Mouse (Mus musculus) CH12.LX (cell line): ENCODE measurements around the gene Etnk2. TPM values are rescaled to one million over a fixed set of nuclear protein-coding genes. Genes with fewer than 3 reads are reported as not detected.

Source experiments
- DNase-seq: peaks from one replicate; pipeline ENCODE4 v3.0.0-alpha.2; 2013; ENCODE audit errors: extremely low read depth
- H3K27ac ChIP-seq: 2 replicates; pipeline ENCODE4 v1.5.1; 2012; ENCODE audit warnings: low read depth, mild to moderate bottlenecking, control low read depth, moderate library complexity; ENCODE audit not compliant: insufficient read depth
- H3K27me3 ChIP-seq: replicated peaks from 2 replicates; pipeline ENCODE3; 2012; ENCODE audit warnings: inconsistent platforms
- H3K36me3 ChIP-seq, 2 experiments: replicated peaks in 1 of 2; 2 replicates each; pipeline versions ENCODE3 to v1.6.1; 2012; ENCODE audit warnings: inconsistent platforms in 1 of 2, low read length in 1 of 2, mild to moderate bottlenecking in 1 of 2, mixed read lengths in 1 of 2, moderate library complexity in 1 of 2; ENCODE audit not compliant: control insufficient read depth in 1 of 2, insufficient read depth in 1 of 2
- H3K4me1 ChIP-seq, 2 experiments: 2 replicates each; pipeline ENCODE4 v1.6.1; 2012; ENCODE audit warnings: inconsistent platforms in 1 of 2, moderate library complexity in 1 of 2; ENCODE audit not compliant: insufficient read depth in 2 of 2, control insufficient read depth in 1 of 2
- H3K4me2 ChIP-seq: 2 replicates; pipeline ENCODE4 v1.6.1; 2012; ENCODE audit warnings: low read depth, mild to moderate bottlenecking, control low read depth; ENCODE audit not compliant: poor library complexity, insufficient read depth, severe bottlenecking
- H3K4me3 ChIP-seq, 3 experiments: fragments of 150-350 bp in 1 of 3; sonication (generic) in 1 of 3; replicated peaks in 1 of 3; 2 replicates each; pipeline versions ENCODE3 to v1.5.1; 2011 to 2012; ENCODE audit warnings: low read depth in 2 of 3, low read length in 2 of 3, mild to moderate bottlenecking in 2 of 3, moderate library complexity in 2 of 3, control low read depth in 1 of 3, improper control_type of control experiment in 1 of 3, inconsistent platforms in 1 of 3, mixed read lengths in 1 of 3; ENCODE audit not compliant: poor library complexity in 1 of 3
- H3K79me2 ChIP-seq: replicated peaks from 2 replicates; pipeline ENCODE4 v1.6.1; 2012; ENCODE audit warnings: mild to moderate bottlenecking, moderate library complexity; ENCODE audit not compliant: control insufficient read depth, poor library complexity, insufficient read depth, severe bottlenecking; ENCODE audit errors: extremely low read depth
- H3K9ac ChIP-seq: 2 replicates; pipeline ENCODE4 v1.6.1; 2012; ENCODE audit warnings: low read depth, mild to moderate bottlenecking, control low read depth, moderate library complexity; ENCODE audit not compliant: insufficient read depth
- H3K9me3 ChIP-seq: replicated peaks from 2 replicates; pipeline ENCODE3; 2012; ENCODE audit warnings: low read length, inconsistent platforms, mixed read lengths
- CHD1 ChIP-seq: IDR thresholded peaks from 2 replicates; pipeline ENCODE4 v1.6.1; 2012; ENCODE audit warnings: low read depth, low read length, improper control_type of control experiment, inconsistent platforms
- CHD2 ChIP-seq: IDR thresholded peaks from 2 replicates; pipeline ENCODE4 v1.6.1; 2011; ENCODE audit warnings: low read length, improper control_type of control experiment
- CTCF ChIP-seq, 2 experiments: IDR thresholded peaks in 1 of 2; conservative IDR thresholded peaks in 1 of 2; 2 replicates each; pipeline ENCODE4 v1.5.1; 2011 to 2012; ENCODE audit warnings: low read depth in 2 of 2, low read length in 2 of 2, improper control_type of control experiment in 1 of 2, inconsistent platforms in 1 of 2, mild to moderate bottlenecking in 1 of 2, moderate library complexity in 1 of 2
- GABPA ChIP-seq: IDR thresholded peaks from 2 replicates; pipeline ENCODE4 v1.6.1; 2012; ENCODE audit warnings: low read depth, low read length, improper control_type of control experiment, inconsistent platforms; ENCODE audit not compliant: insufficient replicate concordance
- HCFC1 ChIP-seq: IDR thresholded peaks from 2 replicates; pipeline ENCODE4 v1.6.1; 2012; ENCODE audit warnings: low read depth, mild to moderate bottlenecking, inconsistent platforms, low read length, improper control_type of control experiment
- IRF4 ChIP-seq: IDR thresholded peaks from 2 replicates; pipeline ENCODE4 v1.6.1; 2014; ENCODE audit warnings: low read depth, mild to moderate bottlenecking, inconsistent platforms, low read length, improper control_type of control experiment
- JUN ChIP-seq: IDR thresholded peaks from 2 replicates; pipeline ENCODE4 v1.6.1; 2011; ENCODE audit warnings: low read depth, mild to moderate bottlenecking, low read length, improper control_type of control experiment, moderate library complexity; ENCODE audit not compliant: insufficient read depth
- KAT2A ChIP-seq: IDR thresholded peaks from 2 replicates; pipeline ENCODE4 v1.6.1; 2012; ENCODE audit warnings: low read length, improper control_type of control experiment, inconsistent platforms; ENCODE audit not compliant: insufficient replicate concordance
- MAFK ChIP-seq: IDR thresholded peaks from 2 replicates; pipeline ENCODE4 v1.6.1; 2011; ENCODE audit warnings: low read length, improper control_type of control experiment; ENCODE audit not compliant: insufficient replicate concordance
- MXI1 ChIP-seq: IDR thresholded peaks from 2 replicates; pipeline ENCODE4 v1.6.1; 2011; ENCODE audit warnings: mild to moderate bottlenecking, low read depth, low read length, improper control_type of control experiment
- MYC ChIP-seq: IDR thresholded peaks from 2 replicates; pipeline ENCODE4 v1.6.1; 2011; ENCODE audit warnings: low read depth, mild to moderate bottlenecking, improper control_type of control experiment, low read length
- POLR2A ChIP-seq: IDR thresholded peaks from 2 replicates; pipeline ENCODE4 v1.6.1; 2011; ENCODE audit warnings: low read depth, mild to moderate bottlenecking, improper control_type of control experiment, low read length
- POLR2AphosphoS2 ChIP-seq: IDR thresholded peaks from 2 replicates; pipeline ENCODE4 v1.6.1; 2011; ENCODE audit warnings: low read depth, low read length, improper control_type of control experiment
- RAD21 ChIP-seq: IDR thresholded peaks from 2 replicates; pipeline ENCODE4 v1.6.1; 2011; ENCODE audit warnings: low read depth, mild to moderate bottlenecking, low read length, improper control_type of control experiment, moderate library complexity
- SMC3 ChIP-seq: IDR thresholded peaks from 2 replicates; pipeline ENCODE4 v1.6.1; 2011; ENCODE audit warnings: low read depth, low read length, improper control_type of control experiment
- TBP ChIP-seq: conservative IDR thresholded peaks from 2 replicates; pipeline ENCODE4 v1.6.1; 2011; ENCODE audit warnings: low read depth, low read length, improper control_type of control experiment
- UBTF ChIP-seq: IDR thresholded peaks from 2 replicates; pipeline ENCODE4 v1.6.1; 2012; ENCODE audit warnings: low read depth, mild to moderate bottlenecking, inconsistent platforms, low read length, improper control_type of control experiment, moderate library complexity
- ZNF384 ChIP-seq: IDR thresholded peaks from 2 replicates; pipeline ENCODE4 v1.6.1; 2012; ENCODE audit warnings: low read depth, low read length, improper control_type of control experiment, inconsistent platforms
- dilution Hi-C: fragments of 300-500 bp; cut with MboI; formaldehyde crosslinking; loops from 2 replicates; pipeline ENCODE4 v1.14.3; 2020; ENCODE audit warnings: low sequenced_read_pairs; ENCODE audit not compliant: extremely low pct_unique_long_range_greater_than_20kb, extremely low pct_ligation_motif_present
- in situ Hi-C: fragments of 300-500 bp; cut with MboI; formaldehyde crosslinking; loops from 3 replicates; pipeline ENCODE4 v1.14.3; 2019; ENCODE audit warnings: low sequenced_read_pairs, low pct_ligation_motif_present, low pct_unique_long_range_greater_than_20kb, mixed read lengths
- polyA plus RNA-seq: library from polyadenylated mRNA; unstranded; fragments of >175 nt; gene quantifications from 2 replicates; pipeline ENCODE4 v1.2.1, GENCODE M21; 2012; ENCODE audit warnings: low read depth; ENCODE audit not compliant: insufficient read length
- total RNA-seq, 2 experiments: library from RNA; depleted of rRNA; stranded (reverse); fragments of 300-350 nt in 1 of 2; fragments of >200 nt in 1 of 2; gene quantifications; 2 replicates each; pipeline ENCODE4 v1.2.3; 2012 to 2014

The Etnk2 gene
- total and polyA plus RNA-seq, 3 experiments: 0.30 TPM; not detected in 2

DNA sequence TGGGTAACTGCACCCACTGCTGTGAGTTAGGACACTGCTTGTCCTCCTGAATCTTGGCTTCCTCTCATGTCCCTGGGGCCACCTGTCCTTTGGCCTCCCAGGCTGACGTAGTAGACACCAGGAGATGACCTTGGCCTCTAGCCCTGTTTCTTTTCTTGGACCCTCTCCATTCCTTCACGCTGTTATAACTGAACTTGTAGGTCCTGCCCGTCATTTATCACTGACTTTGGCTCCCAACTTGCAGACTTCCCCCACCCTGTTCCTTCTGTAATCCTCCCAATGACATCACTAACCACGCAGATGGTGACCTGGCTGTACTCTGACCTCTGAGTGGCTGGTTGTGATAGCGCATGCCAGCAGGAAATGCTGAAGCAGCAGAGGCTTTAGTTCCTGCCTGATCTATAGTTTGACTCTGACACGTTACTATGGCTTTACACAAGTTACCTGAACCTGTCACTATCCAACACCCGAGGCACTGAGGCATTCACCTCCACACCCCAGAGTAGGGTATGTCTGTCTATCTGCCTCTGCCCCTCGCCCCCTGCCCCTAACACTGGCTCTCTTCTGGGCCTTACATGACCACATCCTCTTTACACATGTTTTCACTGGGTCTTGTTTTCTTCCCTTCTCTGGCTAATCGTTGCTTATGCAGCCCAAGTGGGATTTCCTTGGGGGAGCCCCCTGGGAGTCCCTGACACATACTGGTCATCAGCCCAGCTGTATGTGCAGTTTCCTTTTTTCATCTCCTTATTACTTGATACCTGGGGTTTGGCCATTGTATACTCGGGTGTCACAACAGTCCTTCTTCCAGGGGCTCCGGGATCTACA lies 15.5 kb upstream of the Etnk2 start (continued):
- TF ChIP-seq GABPA (no peak), HCFC1 (peak; percentile 50), ZNF384 (no peak), MAFK (peak; percentile 69; the same call in 1 of the 2 replicates), TBP (no peak), MYC (no peak), UBTF (no peak), RAD21 (no peak), KAT2A (no peak)

- in situ Hi-C loops: loop anchor here (5.0 to 25.0 kb wide), 2 partner anchors 33 to 313 kb away; partner anchors contain the start of genes Mdm4 and Pik3c2b
- no peak within 1 kb of the TSS for H3K9ac ChIP-seq
- H3K36me3 ChIP-seq: no peaks in the 10 kb centered on the region
- no peak within 1 kb of the TSS for H3K27ac ChIP-seq
- TF ChIP-seq MAFK (no peak), SMC3 (no peak), POLR2AphosphoS2 (no peak), IRF4 (no peak), HCFC1 (no peak), POLR2A (no peak)
- no peaks in the 10 kb centered on the region for H3K79me2 ChIP-seq
- dilution Hi-C loops: no loop called here
- H3K4me3 ChIP-seq: no peak within 1 kb of the TSS
- peaks cover 64% of the 10 kb centered on the region for H3K27me3 ChIP-seq
- no peak for DNase-seq
- no peaks in the 10 kb centered on the region for H3K9me3 ChIP-seq
- H3K4me2 ChIP-seq: no peak within 1 kb of the TSS
- H3K4me1 ChIP-seq: peaks cover 20 to 28% of the 10 kb centered on the region in 2 experiments
Observed at GRCm38 (mm10) chr1:133350210-133350609, 13.2 kb upstream of the Etnk2 start, which contains the start of gene Ren1. Gene Ren1 (plus strand): TSS chr1:133350510.

DNA sequence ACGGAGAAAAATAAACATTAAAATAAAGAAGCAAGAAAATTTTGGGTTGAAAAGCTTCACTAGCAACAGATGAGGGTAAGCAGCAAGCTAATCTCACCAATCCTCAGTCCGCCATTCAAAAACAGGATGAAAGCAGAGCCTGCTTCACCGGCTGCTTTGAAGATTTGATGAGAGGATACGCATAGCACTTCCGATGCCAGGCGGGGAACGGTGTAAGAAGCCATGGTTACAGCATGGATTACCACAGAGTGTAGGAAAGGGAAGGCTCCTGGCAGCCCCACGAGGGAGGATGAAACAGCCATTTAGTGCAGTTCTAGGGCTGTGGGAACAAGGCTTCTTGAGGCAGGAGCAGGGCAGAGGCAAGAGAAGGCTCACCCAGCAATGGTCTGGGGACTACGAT lies 11.6 kb upstream of the Etnk2 start:
- Histone ChIP-seq H3K79me2 (no peaks in the 10 kb centered on the region), H3K9ac (no peak overlapping the region), H3K9me3 (no peaks in the 10 kb centered on the region), H3K27ac (no peak overlapping the region), H3K4me2 (no peak overlapping the region), H3K36me3 (no peaks in the 10 kb centered on the region), H3K4me3 (no peak overlapping the region), H3K4me1 (peaks cover 32 to 44% of the 10 kb centered on the region in 2 experiments), H3K27me3 (peaks cover 54% of the 10 kb centered on the region)
- in situ Hi-C loops (loop anchor here (5.0 to 25.0 kb wide), 2 partner anchors 34 to 314 kb away; partner anchors contain the start of genes Mdm4 and Pik3c2b), dilution Hi-C loops (no loop called here)
- no peak for DNase-seq
- TF ChIP-seq JUN (no peak), CHD2 (no peak), CHD1 (no peak), MXI1 (no peak), MAFK (no peak), CTCF (conservative IDR thresholded peaks at IDR 0.05 in 1 of 2, IDR thresholded peaks at IDR 0.05 in 1 of 2; ENCODE audit: low read depth in 2 of 2, low read length in 2 of 2) (no peak), KAT2A (no peak), HCFC1 (no peak)
